Mouse (Mus musculus): Measurements from ENCODE around the gene Ncam1.
A peak's percentile ranks its signal among the peaks of the same experiment; 100 is the strongest.

The Ncam1 gene

DNA sequence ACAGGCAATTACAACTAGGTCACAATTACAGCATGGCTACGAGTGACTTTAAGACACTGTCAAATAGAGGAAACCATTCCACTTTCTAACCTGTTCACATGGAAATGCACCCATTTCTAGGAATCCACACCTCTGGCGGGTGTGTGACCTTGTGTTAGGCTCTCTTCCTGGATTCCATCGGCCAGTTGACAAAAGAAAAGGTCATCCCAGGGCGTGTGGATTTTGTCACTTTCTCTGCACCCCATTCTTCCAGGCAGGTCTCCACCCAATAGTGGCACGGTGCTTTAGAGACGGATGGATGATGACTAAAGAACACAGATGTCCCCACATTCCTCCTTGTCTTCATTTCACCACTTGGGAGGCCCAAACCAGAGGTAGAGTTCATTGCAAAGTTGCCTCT, 47.3 kb downstream of the Ncam1 start:
- DNase-seq = no peak

DNA sequence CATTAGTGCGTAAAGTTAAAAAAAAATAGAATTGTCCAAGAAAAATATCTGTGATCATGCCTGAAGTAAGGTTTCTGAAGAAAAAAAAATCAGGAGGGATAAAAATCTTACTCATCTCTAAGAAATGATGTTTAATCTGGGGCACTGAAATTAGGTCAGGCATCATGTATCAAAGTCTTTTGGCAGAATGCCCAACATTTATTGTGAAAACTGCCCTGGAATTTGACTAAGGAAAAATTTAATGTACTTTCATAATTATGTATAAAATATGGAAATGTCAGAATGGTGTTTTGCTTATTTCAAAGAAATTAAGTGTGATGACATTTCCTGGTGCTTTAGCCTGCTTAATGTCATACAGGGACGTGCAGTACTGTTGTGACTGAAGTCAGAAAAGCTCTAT, 52.5 kb downstream of the Ncam1 start:
- no peak for DNase-seq

DNA sequence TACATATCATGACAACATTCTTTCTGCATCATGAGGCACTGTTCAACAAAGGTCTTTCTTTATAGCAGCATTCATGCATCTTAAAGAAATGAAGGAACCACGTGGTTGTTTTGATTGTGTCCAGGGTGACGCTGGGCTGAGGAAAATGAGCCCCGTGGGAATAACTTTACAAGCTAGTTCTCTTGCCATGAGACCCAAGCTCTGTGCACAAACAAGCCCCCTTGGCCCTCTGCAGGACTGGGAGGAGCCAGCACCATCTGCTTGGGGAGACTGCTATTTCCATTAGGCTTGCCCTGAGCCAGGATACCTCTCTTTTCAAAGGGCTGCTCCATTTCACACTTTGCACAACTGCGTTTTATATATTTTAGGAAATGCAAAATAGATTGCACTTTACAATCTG, 53.0 kb downstream of the Ncam1 start:
- no peak for DNase-seq

DNA sequence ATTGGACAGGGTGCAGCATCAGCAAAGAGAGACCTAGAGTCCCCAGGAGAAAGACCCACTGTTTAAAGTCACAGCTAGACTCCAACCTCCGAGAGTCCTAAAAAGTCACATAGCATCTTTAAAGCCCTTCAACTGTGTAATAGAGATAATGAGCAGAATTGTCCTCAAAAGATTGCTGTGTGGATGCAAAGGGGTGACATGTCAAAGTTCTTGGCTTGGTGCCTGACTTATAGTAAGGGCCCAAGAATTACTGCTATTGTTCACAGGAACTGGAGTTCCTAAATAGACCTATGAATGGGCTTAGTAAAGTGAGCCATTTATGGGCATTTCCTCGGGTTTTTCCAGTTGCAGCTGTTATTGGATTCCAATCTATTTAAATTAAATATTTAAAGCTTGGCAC, 54.4 kb downstream of the Ncam1 start:
- no peak for DNase-seq

DNA sequence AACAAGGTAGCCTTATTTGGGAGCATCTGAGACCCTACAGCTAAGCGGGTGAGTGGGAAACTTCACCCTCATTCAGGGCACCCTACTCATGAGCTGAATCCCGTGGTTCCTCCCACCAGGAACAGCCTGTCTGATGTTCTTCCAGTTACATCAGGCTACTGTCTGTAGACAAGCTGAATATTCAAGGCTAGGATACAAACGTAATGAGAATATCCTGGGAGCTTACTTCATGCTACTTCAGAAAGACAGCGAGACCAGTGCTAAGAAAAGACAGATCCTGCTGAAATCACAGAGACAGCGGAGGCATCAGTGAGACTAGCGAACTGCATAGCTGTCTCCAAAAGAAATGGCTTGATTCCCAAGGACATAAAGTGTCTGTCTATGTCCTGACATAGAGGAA, 58.8 kb downstream of the Ncam1 start:
- DNase-seq = no peak

DNA sequence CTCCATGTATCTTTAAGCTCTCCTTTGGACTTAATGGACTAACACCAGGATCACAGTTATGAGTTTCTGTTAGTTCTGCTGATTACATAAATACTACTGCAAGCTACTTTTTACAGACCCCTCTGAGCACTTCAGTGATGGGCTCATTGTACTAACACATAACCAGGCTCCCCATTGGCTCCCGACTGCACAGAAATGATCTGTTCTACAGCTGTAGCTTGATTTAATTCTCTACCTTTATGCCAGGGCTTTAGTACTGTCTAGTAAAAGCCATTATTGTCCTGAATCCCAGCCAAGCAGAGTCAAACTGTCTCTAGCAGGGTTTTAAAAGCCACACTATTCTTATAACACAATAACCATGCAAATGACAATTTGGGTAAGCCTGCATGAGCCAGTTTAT, 60.2 kb downstream of the Ncam1 start:
- DNase-seq = no peak

DNA sequence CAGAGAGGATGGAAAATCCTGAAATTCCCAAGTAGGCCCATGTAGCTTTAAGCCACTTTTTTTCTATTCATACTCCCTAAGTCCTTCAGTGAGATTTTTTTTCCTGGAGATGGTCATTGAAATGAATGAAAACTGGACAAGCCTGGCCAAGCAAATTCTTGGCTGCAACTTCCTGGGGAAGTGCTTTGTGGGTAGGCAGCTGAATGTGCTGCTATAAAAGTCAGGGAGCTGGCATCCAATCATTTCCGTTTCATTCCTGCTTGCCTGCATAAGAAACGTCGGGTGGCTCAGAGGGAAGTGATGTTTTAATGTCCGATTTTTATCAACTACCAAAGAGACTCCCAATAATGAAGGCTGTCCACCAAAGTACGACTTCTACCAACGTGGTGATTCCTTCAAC, 61.6 kb downstream of the Ncam1 start:
- no peak for DNase-seq

DNA sequence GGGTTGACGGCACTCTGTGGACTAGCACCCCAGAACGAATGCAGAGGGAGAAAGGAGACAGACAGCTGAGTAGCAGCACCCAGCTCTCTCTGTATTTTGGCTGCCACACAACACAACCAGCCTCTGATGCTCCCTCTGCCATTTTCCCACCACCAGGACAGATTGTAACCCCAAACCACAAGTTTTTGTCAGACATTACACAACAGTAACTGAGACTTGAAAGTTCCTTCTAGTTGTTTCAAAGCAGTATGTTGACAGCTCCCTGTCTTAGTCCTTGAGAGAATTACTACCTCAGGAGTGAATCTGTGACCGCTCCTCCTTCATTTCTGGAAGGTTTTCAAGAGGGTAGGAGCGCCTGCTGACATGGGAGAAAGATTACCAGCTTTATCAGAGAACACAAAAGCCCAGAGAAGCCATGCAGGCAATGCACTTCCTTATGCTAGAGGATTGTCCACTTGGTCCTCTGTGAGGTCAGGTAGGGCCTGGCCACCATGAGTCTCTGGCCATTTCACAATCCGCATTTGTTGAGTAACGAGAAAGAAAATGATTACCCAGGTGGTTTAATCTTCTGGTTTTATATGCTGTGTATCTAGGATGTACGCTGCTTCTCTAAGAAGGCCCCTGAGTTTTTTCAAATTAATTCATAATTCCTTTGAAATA, 64.2 kb downstream of the Ncam1 start:
- DNase-seq = no peak

DNA sequence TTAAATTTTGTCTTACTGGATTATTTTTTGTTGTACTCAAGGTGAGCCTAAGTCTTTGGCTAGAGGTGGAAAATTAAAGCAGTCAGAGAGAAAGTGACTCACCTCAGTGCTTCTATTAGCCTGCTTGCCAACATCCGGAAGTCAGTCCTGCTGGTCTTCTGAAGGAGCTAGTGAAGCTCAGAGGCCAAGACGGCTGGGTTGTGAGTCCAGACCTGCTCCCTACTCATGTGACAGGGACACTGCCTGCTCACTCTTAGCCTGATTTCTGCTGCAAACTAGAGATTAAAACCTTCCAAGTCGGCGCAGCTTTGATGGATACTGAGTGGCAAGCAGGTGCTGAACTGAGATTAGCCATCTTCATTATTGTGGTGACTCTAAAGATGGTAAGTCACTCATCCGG, 65.0 kb downstream of the Ncam1 start:
- DNase-seq = no peak

DNA sequence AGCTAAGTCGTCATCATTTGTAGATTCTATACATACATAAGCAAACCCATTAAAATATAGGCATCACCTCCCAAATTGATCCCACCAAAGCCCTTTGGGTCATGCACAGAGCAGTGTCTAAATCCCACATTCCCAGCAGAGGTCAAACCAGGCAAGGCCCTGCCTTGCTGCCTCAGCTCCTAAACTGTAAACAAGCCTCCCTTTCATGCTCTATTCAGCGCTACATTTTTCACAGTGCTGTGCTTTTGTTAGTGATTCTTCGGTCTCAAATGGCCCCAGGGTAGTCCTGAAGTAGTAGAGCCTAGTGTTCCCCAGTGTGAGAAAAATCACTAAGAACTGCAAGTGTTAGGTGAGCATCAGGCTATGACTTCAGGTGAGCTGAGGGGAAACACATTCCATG, 69.2 kb downstream of the Ncam1 start:
- no peak for DNase-seq

DNA sequence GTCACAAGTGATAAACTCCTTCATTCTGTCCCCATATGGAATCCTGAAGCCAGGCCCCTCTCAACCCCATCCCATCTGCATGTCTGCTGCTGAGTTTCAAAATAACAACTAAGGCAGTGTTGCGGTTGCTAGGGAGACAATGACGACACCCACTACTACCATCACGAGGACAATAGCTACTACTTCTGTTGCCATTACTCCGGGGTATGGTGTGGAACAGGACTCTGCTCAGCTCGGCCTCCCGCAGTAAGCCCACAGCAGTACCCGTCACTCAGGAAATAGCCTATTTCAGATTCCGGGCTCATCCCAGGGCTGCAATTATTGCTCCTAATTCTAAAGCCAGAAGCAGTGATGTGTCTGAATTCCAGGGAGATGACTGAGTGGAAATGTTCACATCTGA, 70.5 kb downstream of the Ncam1 start:
- DNase-seq = no peak

DNA sequence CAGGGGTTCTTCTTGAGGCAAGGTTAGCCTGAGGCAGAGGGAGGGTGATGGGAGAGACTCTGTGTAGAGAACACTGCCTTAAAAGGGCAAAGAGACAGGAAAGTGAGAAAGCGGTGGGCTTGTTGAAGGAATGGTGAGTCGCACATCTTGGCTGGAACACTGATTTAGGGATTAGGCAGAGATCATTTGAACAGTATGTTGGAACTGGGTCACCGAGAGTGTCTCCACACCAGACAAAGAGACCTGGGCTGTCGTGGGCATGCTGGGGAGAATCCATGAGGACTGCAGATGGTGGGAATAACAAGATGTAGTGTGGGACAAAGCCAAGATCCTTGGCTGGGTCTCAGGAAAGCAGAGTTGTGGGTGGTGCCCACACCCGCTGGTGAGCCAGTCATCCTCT, 76.0 kb downstream of the Ncam1 start:
- DNase-seq = no peak

DNA sequence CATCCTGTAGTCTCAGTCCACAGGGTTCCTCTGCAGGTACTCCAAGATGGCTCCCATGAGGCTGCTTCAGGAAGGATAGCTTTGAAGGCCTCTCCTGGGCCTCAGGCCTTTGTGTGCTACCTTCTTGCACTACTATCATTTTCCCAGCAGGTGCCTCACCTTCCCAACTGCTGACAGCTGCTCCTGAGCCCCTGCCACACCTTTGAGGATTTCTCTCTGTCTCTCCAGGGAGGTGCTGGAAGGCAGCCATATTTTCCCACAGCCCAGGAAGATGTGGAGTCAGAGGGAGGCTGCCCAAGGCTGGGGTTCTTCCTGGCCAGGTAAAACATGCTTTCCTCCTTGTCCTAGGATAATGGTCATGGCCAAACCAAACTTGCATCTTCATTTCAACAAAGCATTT, 83.6 kb downstream of the Ncam1 start:
- DNase-seq = peak; percentile 52

DNA sequence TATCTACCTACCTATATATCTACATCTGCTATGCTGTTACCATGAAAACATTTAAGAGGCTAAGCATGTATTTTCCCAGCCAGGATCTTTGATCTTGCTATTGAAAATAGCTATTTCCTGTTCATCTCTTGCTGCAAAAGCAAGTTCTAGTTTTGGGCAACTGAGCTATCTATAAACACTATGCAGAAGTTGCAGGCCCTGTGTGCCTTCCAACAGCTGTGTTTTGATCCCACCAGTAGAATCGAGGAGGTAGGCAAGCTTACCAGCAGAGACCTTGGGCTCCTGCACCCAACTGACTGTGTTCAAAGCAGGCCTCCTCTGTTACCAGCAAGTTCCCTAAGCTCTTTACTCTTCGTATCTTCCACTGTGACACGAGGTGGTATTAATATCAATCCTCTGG, 84.6 kb downstream of the Ncam1 start:
- no peak for DNase-seq

DNA sequence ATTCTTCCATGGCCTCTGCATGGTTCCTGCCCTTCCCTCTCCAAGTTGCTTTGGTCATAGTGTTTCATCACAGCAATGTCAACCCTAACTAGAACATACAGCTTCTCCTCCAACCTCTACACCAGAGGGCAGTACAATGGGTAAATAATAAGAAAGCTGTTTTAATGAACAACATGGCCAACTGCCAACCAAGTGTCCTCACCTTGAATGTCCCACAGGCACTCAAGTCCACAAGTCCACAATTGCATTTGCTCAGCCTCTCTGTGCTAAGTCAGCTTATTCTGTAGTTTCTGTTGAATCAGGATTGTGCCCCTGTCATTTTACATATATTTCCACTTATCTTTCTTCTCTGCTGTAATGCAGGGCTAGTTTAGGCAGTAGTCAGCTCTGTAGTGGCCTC, 91.1 kb downstream of the Ncam1 start:
- peak; percentile 61 for DNase-seq

DNA sequence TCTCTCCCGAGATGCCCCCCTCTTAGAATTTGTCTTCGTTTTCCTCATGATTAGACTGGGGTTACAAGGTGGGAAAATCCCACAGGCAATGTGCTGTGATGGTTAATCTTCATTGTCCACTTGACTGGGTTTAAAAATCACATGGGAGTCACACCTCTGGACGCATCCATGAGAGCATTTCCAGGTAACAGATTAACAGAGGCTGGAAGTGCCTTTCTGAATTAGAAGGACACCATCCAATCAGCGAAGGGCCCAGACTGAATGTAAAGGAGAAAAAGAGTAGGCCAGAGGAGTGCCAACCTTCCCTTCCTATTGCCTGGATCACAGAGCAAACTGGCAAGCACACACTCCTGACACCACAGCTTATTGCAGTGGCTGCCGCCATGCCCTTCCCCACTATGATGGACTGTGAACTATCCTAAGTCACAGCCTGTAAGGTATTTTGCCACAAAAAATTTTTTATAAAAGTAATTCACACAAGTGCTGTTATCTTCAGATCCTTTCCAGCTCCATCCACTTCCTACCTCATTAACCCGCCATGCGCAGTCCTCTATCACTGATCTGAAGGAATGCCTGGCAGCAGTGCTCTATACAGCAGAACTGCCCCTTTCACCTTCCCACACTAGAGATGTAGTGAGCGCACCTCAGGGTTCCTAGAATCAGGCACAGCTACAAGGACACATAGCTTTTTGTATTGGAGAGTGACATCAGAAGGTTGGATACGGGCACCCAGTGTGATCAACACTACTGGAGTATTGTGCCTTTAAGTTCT, 94.3 kb downstream of the Ncam1 start:
- DNase-seq = peak; percentile 21

DNA sequence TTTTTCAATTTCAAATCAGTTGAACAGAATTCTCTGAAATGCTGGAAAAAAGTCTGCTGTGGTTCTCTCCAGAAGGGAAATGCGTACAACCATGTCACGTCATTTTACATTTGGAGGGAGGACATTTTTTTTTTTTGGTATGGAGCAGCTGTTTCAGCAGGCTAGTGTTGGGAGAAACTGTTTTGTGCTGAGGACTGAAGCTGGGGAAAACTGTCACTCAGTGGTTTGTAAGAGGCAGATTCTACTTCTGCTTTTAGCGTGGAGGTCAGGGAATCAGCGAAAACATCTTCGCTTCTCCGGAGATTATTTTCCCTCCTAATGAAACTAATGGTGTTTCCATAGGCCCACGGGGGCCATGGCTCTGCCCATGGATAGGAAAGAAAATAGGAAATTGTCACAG, 103.4 kb downstream of the Ncam1 start:
- no peak for DNase-seq

DNA sequence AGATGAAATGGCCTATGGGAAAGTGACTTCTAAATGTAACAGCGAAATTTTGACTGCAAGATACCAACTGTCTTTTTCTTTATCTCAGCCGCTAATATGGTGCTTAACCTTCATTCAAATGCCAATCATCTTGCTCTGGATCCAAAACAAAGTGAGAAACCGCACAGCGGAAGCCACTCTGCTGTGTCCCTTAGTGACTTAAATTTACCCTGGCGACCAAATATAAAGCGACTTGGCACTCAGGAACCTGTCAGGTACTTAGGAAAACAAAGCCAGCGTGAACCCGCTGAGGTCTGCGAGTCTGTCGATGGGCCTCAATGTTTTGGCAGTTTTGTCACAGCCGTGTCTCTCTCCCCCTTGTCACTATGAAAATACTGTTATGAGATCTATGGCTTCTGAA, 105.9 kb downstream of the Ncam1 start:
- DNase-seq = no peak

DNA sequence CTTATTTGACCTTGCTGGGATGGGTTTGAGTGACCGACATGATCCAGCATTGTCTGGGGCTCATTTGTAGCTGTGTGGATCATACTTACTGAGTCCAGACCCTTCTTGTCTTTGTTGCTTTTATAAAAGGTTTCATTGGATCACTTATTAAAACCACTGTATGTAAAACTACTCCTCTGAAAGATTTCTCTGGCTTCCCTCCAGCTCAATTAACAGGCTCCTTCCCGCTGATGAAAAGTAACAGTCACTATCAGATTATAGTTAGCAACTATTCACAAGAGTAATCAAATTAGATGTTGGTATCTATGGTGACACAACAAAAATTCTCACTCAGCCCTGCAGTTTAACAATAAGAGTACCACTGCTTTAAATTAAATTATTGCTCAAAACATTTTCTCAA, 107.4 kb downstream of the Ncam1 start:
- DNase-seq = no peak

DNA sequence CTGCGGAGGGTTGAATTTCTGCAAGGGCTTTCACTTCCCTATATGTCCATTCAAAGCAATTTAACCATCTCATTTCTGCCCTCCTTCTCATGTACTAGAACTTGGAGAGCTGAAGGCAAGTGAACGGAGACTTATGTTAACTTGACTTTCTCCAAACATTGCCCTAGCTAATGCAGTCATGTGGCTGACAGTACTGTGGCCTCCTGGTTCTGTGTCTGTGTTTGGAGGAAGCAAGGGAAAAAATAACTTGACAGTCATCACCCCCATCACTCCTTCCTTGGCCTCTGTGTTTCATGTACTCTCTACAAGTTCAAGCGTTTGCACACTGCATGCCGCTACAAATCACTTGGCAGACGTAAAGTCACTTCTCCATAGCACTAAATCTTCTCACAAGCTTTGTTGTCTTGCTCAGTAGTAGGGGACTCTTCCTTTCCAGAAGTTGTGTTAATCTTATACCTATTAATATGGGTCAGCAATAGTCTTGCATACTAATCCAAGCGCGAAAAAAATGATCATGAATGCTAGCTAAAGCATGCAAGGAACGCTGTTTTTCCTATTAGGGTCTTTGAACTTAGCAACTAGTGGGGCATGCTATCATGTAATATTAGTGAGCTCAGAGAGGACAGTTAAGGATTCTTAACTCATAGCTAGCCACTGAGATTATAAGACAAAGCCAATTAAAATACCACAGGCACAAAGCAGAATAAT, 115.0 kb downstream of the Ncam1 start:
- peak; percentile 30 for DNase-seq

DNA sequence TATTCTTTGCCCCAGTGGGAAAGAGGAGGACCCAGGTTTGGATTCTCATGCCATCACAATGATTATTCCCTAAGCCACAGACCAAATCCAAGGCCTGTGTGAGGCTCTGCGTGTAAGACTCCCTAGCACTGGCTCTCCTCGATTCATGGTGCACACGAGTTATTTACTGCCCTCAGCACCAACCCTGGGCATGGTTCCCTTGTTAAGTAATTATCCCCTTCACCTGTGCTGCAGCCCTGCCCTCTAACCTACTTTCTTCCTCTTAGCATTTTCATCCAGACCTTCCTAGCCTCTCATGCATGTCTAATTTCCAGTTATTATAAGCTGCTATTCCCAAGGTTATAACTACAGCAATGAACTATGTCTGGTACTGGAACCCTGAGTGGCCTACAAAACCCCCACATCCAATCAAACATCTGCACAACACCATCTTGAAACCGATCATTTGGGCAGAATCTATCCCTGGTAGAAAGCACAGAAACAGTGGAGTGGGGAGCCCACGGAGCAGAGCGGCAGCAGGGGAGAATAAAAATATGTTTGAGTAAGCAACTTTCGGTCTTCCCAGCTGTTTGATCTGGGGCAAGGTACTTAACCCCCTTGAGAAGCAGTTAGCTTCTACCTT, 116.8 kb downstream of the Ncam1 start:
- DNase-seq = peak; percentile 71

DNA sequence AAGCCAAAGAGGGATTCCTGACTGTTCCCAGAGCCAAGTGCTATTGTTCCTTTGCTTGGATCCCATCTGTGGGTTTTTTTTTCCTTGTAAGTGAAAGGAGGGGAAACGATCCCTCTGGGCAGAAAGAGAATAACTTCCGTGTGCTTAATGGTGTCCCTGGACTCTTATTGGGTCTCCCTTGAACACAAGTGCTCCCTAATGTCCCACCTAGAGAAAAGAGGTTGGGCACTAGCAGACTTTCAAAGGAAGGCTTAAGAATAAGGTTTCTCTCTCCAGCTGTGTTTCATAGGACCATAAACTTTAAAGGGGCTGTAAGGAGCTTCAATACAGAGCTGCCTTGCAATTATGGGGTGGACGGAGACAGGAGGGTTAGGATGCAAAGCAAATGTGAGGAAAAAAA, 119.5 kb downstream of the Ncam1 start:
- DNase-seq = no peak

DNA sequence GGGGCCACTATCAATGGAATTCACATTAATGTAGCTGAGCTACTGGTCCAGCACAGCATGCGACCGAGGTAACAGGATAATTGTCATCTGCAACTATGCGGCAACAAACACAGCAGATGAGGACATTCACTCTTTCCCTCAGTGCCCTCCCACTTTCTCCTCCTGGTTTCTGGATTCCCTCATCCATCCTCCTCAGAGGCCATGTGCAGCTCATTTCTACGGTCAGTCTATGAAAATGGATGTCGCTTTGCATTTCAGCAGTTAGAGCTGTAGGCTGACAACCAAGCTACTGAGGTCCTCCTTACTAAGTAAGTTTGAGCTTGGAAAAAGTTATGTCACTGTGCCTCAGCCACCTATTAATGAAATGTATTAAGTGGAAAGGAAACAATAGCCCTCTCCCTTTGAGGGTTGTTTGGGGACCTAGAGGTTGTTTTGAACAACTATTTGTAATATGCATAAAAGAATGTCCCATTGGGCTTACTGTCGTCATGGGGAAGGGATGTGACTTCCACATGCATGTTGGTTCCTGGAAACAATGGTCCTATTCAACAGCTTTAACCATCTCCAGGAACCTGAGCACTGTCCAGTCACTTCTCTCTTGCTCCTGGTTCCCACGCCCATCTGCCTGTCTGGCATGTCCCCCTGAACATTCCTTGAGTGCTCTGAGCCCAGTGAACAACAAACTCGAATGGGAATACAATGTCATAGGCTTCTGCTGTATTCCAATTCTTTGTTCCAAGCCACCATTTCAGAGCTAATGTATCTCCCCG, 122.8 kb downstream of the Ncam1 start:
- no peak for DNase-seq

Data from kidney, postnatal 14 days (tissue).